Mouse (Mus musculus): ENCODE results near the gene Ccdc189.

DNA sequence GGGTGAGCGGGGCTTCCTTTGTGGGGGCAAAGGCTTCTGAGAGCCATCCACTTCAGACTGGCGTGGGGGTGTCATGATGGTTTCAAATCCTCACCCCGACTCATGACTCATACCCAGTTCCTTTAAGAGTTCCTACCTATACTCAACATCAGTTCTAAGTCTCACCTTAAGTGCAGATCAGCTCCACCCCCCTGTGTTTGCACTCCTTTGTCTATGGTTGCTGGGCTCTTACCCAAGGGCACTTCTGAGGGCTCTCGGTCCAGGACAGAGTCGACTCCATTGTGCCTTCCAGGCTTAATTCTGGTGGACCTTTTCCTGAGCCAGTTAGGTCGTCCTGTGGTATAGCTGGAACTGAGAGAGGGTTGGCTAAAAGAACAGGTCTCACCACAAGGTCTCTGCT lies 18.8 kb upstream of the Ccdc189 start:
- no peak for TF ChIP-seq CTCF (IDR thresholded peaks at IDR 0.05; ENCODE audit: control insufficient read depth, insufficient read depth, insufficient replicate concordance, low read depth, low read length)
- TF ChIP-seq POLR2A (IDR thresholded peaks at IDR 0.05; ENCODE audit: control insufficient read depth, low read depth, low read length): no peak

All from testis, adult 2 months (tissue).